In genomic region chr1:134046387-134046786, GRCm38 (mm10) we compare ENCODE assay signal across 8 mouse cellular contexts. TPM values are rescaled to one million over a fixed set of nuclear protein-coding genes. Genes with fewer than 3 reads are reported as not detected.
DNase-seq lines count a peak whose midpoint lies in the region; ATAC-seq lines count a peak whose summit lies in the region.

No protein-coding gene starts in this region.

- WGBS in heart, embryonic 16.5 days, result 27% methylated on average over 23 of the region's 23 CpGs
- WGBS in embryonic facial prominence, embryonic 11.5 days, result 34% methylated on average over 22 of the region's 23 CpGs
- 33% methylated on average over 22 of the region's 23 CpGs for WGBS in hindbrain, embryonic 15.5 days
- WGBS in midbrain, embryonic 13.5 days, result 20% methylated on average over 23 of the region's 23 CpGs

- H3K36me3 ChIP-seq in heart, embryonic 16.5 days (ENCODE audit: control insufficient read depth, insufficient read depth), result no peaks in the 10 kb centered on the region
- no peaks in the 10 kb centered on the region for H3K36me3 ChIP-seq in embryonic facial prominence, embryonic 11.5 days (replicated peaks; ENCODE audit: control insufficient read depth, insufficient read depth, low read depth, low read length)
- H3K36me3 ChIP-seq in hindbrain, embryonic 15.5 days, result no peaks in the 10 kb centered on the region
- no peaks in the 10 kb centered on the region for H3K36me3 ChIP-seq in midbrain, embryonic 13.5 days

- no peaks in the 10 kb centered on the region; the same call in 1 of the 2 replicates for H3K27me3 ChIP-seq in heart, embryonic 16.5 days (ENCODE audit: control insufficient read depth, insufficient read depth, low read length)
- H3K27me3 ChIP-seq in embryonic facial prominence, embryonic 11.5 days (ENCODE audit: control insufficient read depth, insufficient read depth, low read length), result no peaks in the 10 kb centered on the region; the same call in 1 of the 2 replicates
- H3K27me3 ChIP-seq in hindbrain, embryonic 15.5 days, result no peaks in the 10 kb centered on the region
- H3K27me3 ChIP-seq in midbrain, embryonic 13.5 days, result 0 out of 2 replicates have a peak, but pooled peaks cover 5% of the 10 kb centered on the region

- H3K27ac ChIP-seq in heart, embryonic 16.5 days (ENCODE audit: low read length), result no peak overlapping the region
- no peak overlapping the region for H3K27ac ChIP-seq in embryonic facial prominence, embryonic 11.5 days (replicated peaks; ENCODE audit: low read depth, low read length)
- no peak overlapping the region for H3K27ac ChIP-seq in hindbrain, embryonic 15.5 days (replicated peaks)
- no peak overlapping the region for H3K27ac ChIP-seq in midbrain, embryonic 13.5 days

- no peaks in the 10 kb centered on the region for H3K9me3 ChIP-seq in heart, embryonic 16.5 days (replicated peaks; ENCODE audit: control insufficient read depth, low read length)
- no peaks in the 10 kb centered on the region for H3K9me3 ChIP-seq in embryonic facial prominence, embryonic 11.5 days (replicated peaks; ENCODE audit: control insufficient read depth, low read length)
- no peaks in the 10 kb centered on the region for H3K9me3 ChIP-seq in hindbrain, embryonic 15.5 days
- no peaks in the 10 kb centered on the region for H3K9me3 ChIP-seq in midbrain, embryonic 13.5 days

- peak overlapping the region; percentile 63 for H3K4me2 ChIP-seq in heart, embryonic 16.5 days (ENCODE audit: low read depth, low read length)
- peak overlapping the region; percentile 38 for H3K4me2 ChIP-seq in embryonic facial prominence, embryonic 11.5 days (ENCODE audit: low read depth, low read length)
- peak overlapping the region; percentile 56 for H3K4me2 ChIP-seq in hindbrain, embryonic 15.5 days
- peak overlapping the region; percentile 51 for H3K4me2 ChIP-seq in midbrain, embryonic 13.5 days (replicated peaks)

- peak; percentile 34; the same call in 1 of the 2 replicates for ATAC-seq in heart, embryonic 16.5 days (replicated peaks; ENCODE audit: extremely low read depth, insufficient read depth, low FRiP score)
- 0 out of 2 replicates have a peak, but pooled peaks have one; percentile 25 for ATAC-seq in embryonic facial prominence, embryonic 11.5 days (replicated peaks; ENCODE audit: insufficient number of reproducible peaks, low FRiP score, low TSS enrichment, low read depth)
- peak; percentile 28; the same call in 1 of the 2 replicates for ATAC-seq in hindbrain, embryonic 15.5 days (ENCODE audit: low FRiP score, low read depth)
- ATAC-seq in midbrain, embryonic 13.5 days, result peak; percentile 54
- ATAC-seq in megakaryocyte progenitor cell, adult 5-6 weeks (replicated peaks; ENCODE audit: poor library complexity), result no peak

- peak overlapping the region; percentile 54; the same call in 1 of the 2 replicates for H3K9ac ChIP-seq in heart, embryonic 16.5 days (ENCODE audit: low read length)
- H3K9ac ChIP-seq in embryonic facial prominence, embryonic 11.5 days (replicated peaks; ENCODE audit: low read length), result peak overlapping the region; percentile 43; the same call in 1 of the 2 replicates
- H3K9ac ChIP-seq in hindbrain, embryonic 15.5 days, result no peak overlapping the region
- H3K9ac ChIP-seq in midbrain, embryonic 13.5 days (replicated peaks), result 0 out of 2 replicates have a peak overlapping the region, but pooled peaks have one; percentile 20

- peaks cover 3% of the 10 kb centered on the region; the same call in 1 of the 2 replicates for H3K4me1 ChIP-seq in heart, embryonic 16.5 days (ENCODE audit: control insufficient read depth, insufficient read depth, low read length)
- no peaks in the 10 kb centered on the region; the same call in 1 of the 2 replicates for H3K4me1 ChIP-seq in embryonic facial prominence, embryonic 11.5 days (ENCODE audit: control insufficient read depth, insufficient read depth, low read length)
- H3K4me1 ChIP-seq in hindbrain, embryonic 15.5 days (replicated peaks), result peaks cover 15% of the 10 kb centered on the region
- H3K4me1 ChIP-seq in midbrain, embryonic 13.5 days (replicated peaks), result peaks cover 29% of the 10 kb centered on the region

- peak overlapping the region; percentile 31 for H3K4me3 ChIP-seq in heart, embryonic 16.5 days (ENCODE audit: low read length)
- H3K4me3 ChIP-seq in embryonic facial prominence, embryonic 11.5 days (ENCODE audit: low read depth, low read length), result peak overlapping the region; percentile 14; the same call in 1 of the 2 replicates
- H3K4me3 ChIP-seq in hindbrain, embryonic 15.5 days, result peak overlapping the region; percentile 20; the same call in 1 of the 2 replicates
- H3K4me3 ChIP-seq in midbrain, embryonic 13.5 days (replicated peaks), result peak overlapping the region; percentile 20

- no peak for DNase-seq in heart, adult 8-10 months (ENCODE audit: low spot score)
- DNase-seq in embryonic facial prominence, embryonic 11.5 days (ENCODE audit: low spot score), result no peak
- no peak for DNase-seq in left cerebral cortex, adult 9 months (ENCODE audit: low spot score in 2 of 2)
- no peak for DNase-seq in T-cell, adult 2 months (ENCODE audit: low spot score)

RNA-seq across cellular contexts. Expression of gene Fmod, which starts 9.3 kb away (rescaled TPM):
- polyA plus RNA-seq in heart, embryonic 16.5 days (2015; fragmentation: Nextera tagmentation; extraction: Ambion mirVana), result 23.6 and 29.5 TPM in 2 replicates
- total RNA-seq in heart, adult 8-10 months (2022), result 10 to 100 TPM in 1 of 4 experiments, 1 to 10 TPM in 3; 5.9 to 14.1 (median 8.2) TPM
- 2.4 and 3.9 TPM in 2 replicates for polyA plus RNA-seq in embryonic facial prominence, embryonic 11.5 days (2014; fragmentation: Nextera tagmentation; extraction: Ambion mirVana)
- polyA plus RNA-seq in hindbrain, embryonic 15.5 days (2015; fragmentation: Nextera tagmentation; extraction: Ambion mirVana), result 10.2 and 11.0 TPM in 2 replicates
- 5.5 and 5.7 TPM in 2 replicates for polyA plus RNA-seq in midbrain, embryonic 13.5 days (2015; fragmentation: Nextera tagmentation; extraction: Ambion mirVana)
- total RNA-seq in megakaryocyte progenitor cell, adult 5-6 weeks (2015), result not detected in 2 replicates
- total RNA-seq in megakaryocyte progenitor cell, adult 5-6 weeks (2017), result not detected in 2 replicates

RNA-seq across cellular contexts. Expression of gene Btg2, which starts 32.5 kb away (rescaled TPM):
- 49.5 and 50.9 TPM in 2 replicates for polyA plus RNA-seq in heart, embryonic 16.5 days (2015; fragmentation: Nextera tagmentation; extraction: Ambion mirVana)
- 10 to 100 TPM; 18.3 to 35.3 (median 28.0) TPM for total RNA-seq in heart, adult 8-10 months (2022)
- polyA plus RNA-seq in embryonic facial prominence, embryonic 11.5 days (2014; fragmentation: Nextera tagmentation; extraction: Ambion mirVana), result 38.1 and 38.9 TPM in 2 replicates
- polyA plus RNA-seq in hindbrain, embryonic 15.5 days (2015; fragmentation: Nextera tagmentation; extraction: Ambion mirVana), result 30.4 and 49.0 TPM in 2 replicates
- 109 and 110 TPM in 2 replicates for polyA plus RNA-seq in midbrain, embryonic 13.5 days (2015; fragmentation: Nextera tagmentation; extraction: Ambion mirVana)
- total RNA-seq in megakaryocyte progenitor cell, adult 5-6 weeks (2015), result 14.2 and 22.2 TPM in 2 replicates
- 38.7 and 47.8 TPM in 2 replicates for total RNA-seq in megakaryocyte progenitor cell, adult 5-6 weeks (2017)
